ENCODE assay signal across 8 mouse cellular contexts in genomic region chr14:105589261-105589660, GRCm38 (mm10).
DNase-seq lines count a peak whose midpoint lies in the region; ATAC-seq and TF ChIP-seq lines count a peak whose summit lies in the region.

No protein-coding gene starts in this region.

- TF ChIP-seq CTCF in heart, adult 2 months (IDR thresholded peaks at IDR 0.05): no peak

- ATAC-seq in embryonic facial prominence, embryonic 15.5 days (ENCODE audit: insufficient number of reproducible peaks, low FRiP score, low TSS enrichment, low read depth): no peak
- ATAC-seq in limb, embryonic 12.5 days (ENCODE audit: insufficient number of reproducible peaks, insufficient read depth, low FRiP score, low TSS enrichment, low read depth): no peak

- H3K4me1 ChIP-seq in heart, adult 2 months (ENCODE audit: control insufficient read depth, insufficient read depth, low read length): no peaks in the 10 kb centered on the region
- H3K4me1 ChIP-seq in embryonic facial prominence, embryonic 15.5 days: peaks cover 12% of the 10 kb centered on the region
- peaks cover 51% of the 10 kb centered on the region for H3K4me1 ChIP-seq in limb, embryonic 12.5 days (replicated peaks)

- no peaks in the 10 kb centered on the region for H3K79me2 ChIP-seq in heart, adult 2 months (replicated peaks; ENCODE audit: control insufficient read depth, insufficient read depth, low read length)

- H3K9ac ChIP-seq in heart, adult 2 months (ENCODE audit: low read depth, low read length): 0 out of 2 replicates have a peak overlapping the region, but pooled peaks have one; percentile 35
- H3K9ac ChIP-seq in embryonic facial prominence, embryonic 15.5 days: no peak overlapping the region
- no peak overlapping the region for H3K9ac ChIP-seq in limb, embryonic 12.5 days (replicated peaks)

- WGBS in heart, adult 2 months: 51% methylated on average over 20 of the region's 20 CpGs
- WGBS in embryonic facial prominence, embryonic 15.5 days: 83% methylated on average over 20 of the region's 20 CpGs
- WGBS in limb, embryonic 12.5 days: 70% methylated on average over 20 of the region's 20 CpGs

- peak overlapping the region; percentile 30; the same call in 1 of the 2 replicates for H3K4me3 ChIP-seq in heart, adult 2 months
- no peak overlapping the region for H3K4me3 ChIP-seq in embryonic facial prominence, embryonic 15.5 days (replicated peaks)
- H3K4me3 ChIP-seq in limb, embryonic 12.5 days (replicated peaks): no peak overlapping the region

- H3K9me3 ChIP-seq in embryonic facial prominence, embryonic 15.5 days (replicated peaks): no peaks in the 10 kb centered on the region
- no peaks in the 10 kb centered on the region for H3K9me3 ChIP-seq in limb, embryonic 12.5 days

- no peak overlapping the region for H3K4me2 ChIP-seq in embryonic facial prominence, embryonic 15.5 days (replicated peaks)
- H3K4me2 ChIP-seq in limb, embryonic 12.5 days: no peak overlapping the region; the same call in 1 of the 2 replicates

- H3K27me3 ChIP-seq in heart, adult 2 months (ENCODE audit: control insufficient read depth, insufficient read depth, low read length): no peaks in the 10 kb centered on the region
- H3K27me3 ChIP-seq in embryonic facial prominence, embryonic 15.5 days: no peaks in the 10 kb centered on the region
- H3K27me3 ChIP-seq in limb, embryonic 12.5 days: no peaks in the 10 kb centered on the region

- peak; percentile 15 to 19 for DNase-seq in heart, adult 2 months
- DNase-seq in heart, adult 9 months (ENCODE audit: low spot score in 2 of 2): no peak
- DNase-seq in 3134 (ENCODE audit: extremely low read depth, insufficient read length, low spot score): peak; percentile 67
- no peak for DNase-seq in left cerebral cortex, postnatal 4 days
- DNase-seq in left cerebral cortex, postnatal 10 days (ENCODE audit: extremely low spot score in 1 of 2, low spot score in 2 of 2): no peak
- DNase-seq in adrenal gland, postnatal 25 days: no peak

- H3K36me3 ChIP-seq in heart, adult 2 months (ENCODE audit: control insufficient read depth, insufficient read depth, low read length): no peaks in the 10 kb centered on the region
- H3K36me3 ChIP-seq in embryonic facial prominence, embryonic 15.5 days: no peaks in the 10 kb centered on the region
- H3K36me3 ChIP-seq in limb, embryonic 12.5 days: no peaks in the 10 kb centered on the region

- H3K27ac ChIP-seq in heart, adult 2 months: no peak overlapping the region
- H3K27ac ChIP-seq in embryonic facial prominence, embryonic 15.5 days (replicated peaks): 0 out of 2 replicates have a peak overlapping the region, but pooled peaks have one; percentile 17
- H3K27ac ChIP-seq in limb, embryonic 12.5 days: 0 out of 2 replicates have a peak overlapping the region, but pooled peaks have one; percentile 36

- TF ChIP-seq EP300 in heart, adult 2 months (IDR thresholded peaks at IDR 0.05; ENCODE audit: insufficient read depth, low read depth, low read length): no peak

- intact Hi-C loops in heart, adult 2 months (cut with DNase I): no loop called here
- intact Hi-C loops in left cerebral cortex, postnatal 4 days (cut with DNase I): no loop called here
- intact Hi-C loops in left cerebral cortex, postnatal 10 days (cut with DNase I): loop anchor here (2.0 kb wide), 1 partner anchor 306 kb away; no protein-coding TSS in a partner anchor

- TF ChIP-seq POLR2A in heart, adult 2 months (IDR thresholded peaks at IDR 0.05; ENCODE audit: insufficient read depth, low read depth, low read length): no peak

Comparison
In these comparisons a context has a peak if more than half of its experiments do, and no peak if none do; other contexts are left out.
1. DNase-seq: peak in heart, adult 2 months (2 of 2) and 3134 (single experiment); none in heart, adult 9 months (0 of 2), left cerebral cortex, postnatal 4 days (single experiment), left cerebral cortex, postnatal 10 days (0 of 2) and adrenal gland, postnatal 25 days (single experiment).